Mouse (Mus musculus) right cerebral cortex, adult 2 months (tissue): ENCODE data around the gene Hnrnpl.

Experiments used
- DNase-seq, 2 experiments: peaks; one replicate each; pipeline ENCODE4 v3.0.0; 2021 to 2022; ENCODE audit warnings: low spot score in 2 of 2

Hnrnpl gene

GRCm38 (mm10) chr7:28808221-28808941, at the start of gene Hnrnpl:
TSS of gene Hnrnpl (plus strand) at chr7:28808541.
- peak; percentile 52 to 53 for DNase-seq

- no peak for DNase-seq
Measured at GRCm38 (mm10) chr7:28758623-28759022, 49.7 kb upstream of the Hnrnpl start.

- no peak for DNase-seq
Measured at GRCm38 (mm10) chr7:28761907-28762306, 46.4 kb upstream of the Hnrnpl start.

GRCm38 (mm10) chr7:28765211-28765610, 43.1 kb upstream of the Hnrnpl start:
- DNase-seq: no peak

- peak; percentile 99 for DNase-seq
Measured at GRCm38 (mm10) chr7:28766173-28766879, 42.0 kb upstream of the Hnrnpl start, which contains the start of gene Sirt2. TSS of gene Sirt2 (plus strand) at chr7:28766735.

GRCm38 (mm10) chr7:28766910-28767309, 41.4 kb upstream of the Hnrnpl start:
- DNase-seq: no peak

- no peak for DNase-seq
Measured at GRCm38 (mm10) chr7:28767462-28767965, 40.8 kb upstream of the Hnrnpl start, which contains the start of gene Nfkbib. TSS of gene Nfkbib (minus strand) at chr7:28767512.

GRCm38 (mm10) chr7:28769414-28769958, 38.9 kb upstream of the Hnrnpl start:
- DNase-seq: no peak

- DNase-seq: no peak
Measured at GRCm38 (mm10) chr7:28770309-28770708, 38.0 kb upstream of the Hnrnpl start.

- no peak for DNase-seq
Measured at GRCm38 (mm10) chr7:28771867-28772266, 36.5 kb upstream of the Hnrnpl start.

- DNase-seq: no peak
Measured at GRCm38 (mm10) chr7:28773163-28773562, 35.2 kb upstream of the Hnrnpl start.

GRCm38 (mm10) chr7:28774164-28774563, 34.2 kb upstream of the Hnrnpl start:
- no peak for DNase-seq

GRCm38 (mm10) chr7:28775129-28775528, 33.2 kb upstream of the Hnrnpl start:
- no peak for DNase-seq

GRCm38 (mm10) chr7:28778825-28779224, 29.5 kb upstream of the Hnrnpl start:
- DNase-seq: no peak

- DNase-seq: peak; percentile 93 to 94
Measured at GRCm38 (mm10) chr7:28780067-28780658, 28.2 kb upstream of the Hnrnpl start.

GRCm38 (mm10) chr7:28780857-28781256, 27.5 kb upstream of the Hnrnpl start:
- peak; percentile 51 to 54 for DNase-seq

- no peak for DNase-seq
Measured at GRCm38 (mm10) chr7:28781261-28781663, 27.1 kb upstream of the Hnrnpl start.

- no peak for DNase-seq
Measured at GRCm38 (mm10) chr7:28785161-28785560, 23.2 kb upstream of the Hnrnpl start.

GRCm38 (mm10) chr7:28787884-28788283, 20.5 kb upstream of the Hnrnpl start:
- no peak for DNase-seq

- no peak for DNase-seq
Measured at GRCm38 (mm10) chr7:28788307-28789195, 19.8 kb upstream of the Hnrnpl start, which contains the start of gene Rinl. TSS of gene Rinl (plus strand) at chr7:28788969.

GRCm38 (mm10) chr7:28789235-28789634, 19.1 kb upstream of the Hnrnpl start:
- no peak for DNase-seq
